Mouse (Mus musculus) brain, embryonic 14.5 days (tissue): ENCODE measurements around the gene Atp8a1.

ENCODE experiments used
- CTCF ChIP-seq: fragments of 200-500 bp; IDR thresholded peaks from 2 replicates; pipeline ENCODE4 v1.5.1; 2012; ENCODE audit warnings: inconsistent platforms, mild to moderate bottlenecking, moderate library complexity, borderline replicate concordance; ENCODE audit not compliant: insufficient read depth, insufficient read length; ENCODE audit errors: extremely low read depth
- POLR2A ChIP-seq: fragments of 200-500 bp; IDR thresholded peaks from 2 replicates; pipeline ENCODE4 v1.6.1; 2012; ENCODE audit warnings: mild to moderate bottlenecking, inconsistent platforms, borderline replicate concordance; ENCODE audit not compliant: poor library complexity, insufficient read depth, insufficient read length, severe bottlenecking; ENCODE audit errors: extremely low read depth

- TF ChIP-seq POLR2A (no peak), CTCF (no peak)
Observed at GRCm38 (mm10) chr5:67696741-67697596, 150.3 kb downstream of the Atp8a1 start.
